Mouse (Mus musculus): ENCODE results near the gene Gdf9. TPM values are rescaled to one million over a fixed set of nuclear protein-coding genes. Genes with fewer than 3 reads are reported as not detected.
A peak's percentile ranks its signal among the peaks of the same experiment; 100 is the strongest.

Gdf9 gene
- polyA plus RNA-seq, 1 experiment: not detected

DNA sequence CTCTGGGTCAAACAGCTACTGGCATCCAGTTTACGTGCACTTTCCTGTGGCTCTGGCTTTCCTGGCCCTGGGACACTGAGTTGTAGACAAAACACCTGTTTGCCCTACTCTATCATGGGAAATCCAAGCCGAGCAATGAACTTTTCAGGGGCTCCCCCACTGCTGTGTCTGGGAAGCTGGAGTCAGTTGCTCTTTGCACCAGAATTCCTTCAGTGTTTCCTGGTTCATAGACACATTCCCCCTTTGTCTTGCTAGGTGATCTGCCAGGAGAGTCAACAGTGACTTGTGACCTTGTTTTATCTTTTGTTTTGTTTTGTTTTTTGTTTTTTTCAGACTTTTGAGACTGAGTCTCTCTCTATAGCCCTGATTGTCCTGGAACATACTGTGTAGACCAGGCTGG is 20.5 kb downstream of the Gdf9 start:
- TF ChIP-seq POLR2A (IDR thresholded peaks at IDR 0.05; ENCODE audit: insufficient read depth, low read depth, low read length): no peak
- 94% methylated on average over 2 of the region's 2 CpGs for WGBS
- no peak overlapping the region for H3K4me3 ChIP-seq (ENCODE audit: insufficient read depth, low read depth, low read length)
- H3K4me1 ChIP-seq (ENCODE audit: control insufficient read depth, insufficient read depth, low read length): no peaks in the 10 kb centered on the region; the same call in 1 of the 2 replicates
- no peak overlapping the region for H3K27ac ChIP-seq (ENCODE audit: insufficient read depth, low read depth, low read length)

DNA sequence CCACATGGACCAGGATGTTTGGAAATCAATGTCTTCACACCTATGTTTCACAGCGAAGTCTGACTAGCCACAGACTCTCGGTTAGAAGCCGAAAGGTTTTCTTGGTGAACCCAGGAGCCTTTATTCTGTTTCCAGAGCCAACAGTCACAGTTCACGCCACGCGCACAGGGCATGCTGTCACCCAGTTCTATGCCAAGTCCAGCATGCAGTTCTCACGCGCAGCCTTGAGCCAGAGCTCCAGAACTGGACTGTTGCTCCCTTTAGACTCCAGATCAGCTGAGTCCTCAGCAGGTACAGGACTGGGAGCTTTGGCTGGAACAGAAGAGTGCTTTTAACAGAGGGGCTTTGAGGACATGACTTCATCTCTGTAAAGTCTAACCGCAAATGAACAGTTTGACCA is 21.6 kb downstream of the Gdf9 start:
- no peak overlapping the region for H3K27ac ChIP-seq (ENCODE audit: insufficient read depth, low read depth, low read length)
- H3K4me3 ChIP-seq (ENCODE audit: insufficient read depth, low read depth, low read length): no peak overlapping the region
- WGBS: 96% methylated on average over 9 of the region's 9 CpGs
- TF ChIP-seq CTCF (IDR thresholded peaks at IDR 0.05; ENCODE audit: insufficient read depth, low read depth, low read length) (no peak), POLR2A (IDR thresholded peaks at IDR 0.05; ENCODE audit: insufficient read depth, low read depth, low read length) (no peak)
- peaks cover 6% of the 10 kb centered on the region for H3K4me1 ChIP-seq (ENCODE audit: control insufficient read depth, insufficient read depth, low read length)

DNA sequence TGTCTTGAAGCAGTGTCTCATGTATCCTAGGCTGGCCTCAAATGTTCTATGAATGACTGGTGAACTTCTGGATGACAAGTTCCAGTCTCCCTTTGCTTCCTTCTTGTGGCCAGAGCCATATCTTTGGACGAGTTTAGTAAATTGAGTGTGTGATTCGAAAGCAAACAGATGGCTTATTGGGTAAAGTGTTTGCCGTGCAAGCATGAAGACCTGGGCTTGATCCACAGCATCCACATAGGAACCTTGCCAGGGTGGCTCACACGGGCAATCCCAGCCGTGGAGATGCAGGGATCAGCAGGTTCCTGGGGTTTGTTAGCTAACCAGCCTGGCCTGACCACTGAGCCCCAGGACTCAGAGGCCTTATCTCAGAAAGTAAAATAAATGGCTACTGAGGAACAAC is 22.2 kb downstream of the Gdf9 start:
- peaks cover 6% of the 10 kb centered on the region for H3K4me1 ChIP-seq (ENCODE audit: control insufficient read depth, insufficient read depth, low read length)
- H3K27ac ChIP-seq (ENCODE audit: insufficient read depth, low read depth, low read length): no peak overlapping the region
- TF ChIP-seq CTCF (IDR thresholded peaks at IDR 0.05; ENCODE audit: insufficient read depth, low read depth, low read length) (no peak), POLR2A (IDR thresholded peaks at IDR 0.05; ENCODE audit: insufficient read depth, low read depth, low read length) (no peak)
- WGBS: 94% methylated on average over 5 of the region's 5 CpGs
- H3K4me3 ChIP-seq (ENCODE audit: insufficient read depth, low read depth, low read length): no peak overlapping the region

DNA sequence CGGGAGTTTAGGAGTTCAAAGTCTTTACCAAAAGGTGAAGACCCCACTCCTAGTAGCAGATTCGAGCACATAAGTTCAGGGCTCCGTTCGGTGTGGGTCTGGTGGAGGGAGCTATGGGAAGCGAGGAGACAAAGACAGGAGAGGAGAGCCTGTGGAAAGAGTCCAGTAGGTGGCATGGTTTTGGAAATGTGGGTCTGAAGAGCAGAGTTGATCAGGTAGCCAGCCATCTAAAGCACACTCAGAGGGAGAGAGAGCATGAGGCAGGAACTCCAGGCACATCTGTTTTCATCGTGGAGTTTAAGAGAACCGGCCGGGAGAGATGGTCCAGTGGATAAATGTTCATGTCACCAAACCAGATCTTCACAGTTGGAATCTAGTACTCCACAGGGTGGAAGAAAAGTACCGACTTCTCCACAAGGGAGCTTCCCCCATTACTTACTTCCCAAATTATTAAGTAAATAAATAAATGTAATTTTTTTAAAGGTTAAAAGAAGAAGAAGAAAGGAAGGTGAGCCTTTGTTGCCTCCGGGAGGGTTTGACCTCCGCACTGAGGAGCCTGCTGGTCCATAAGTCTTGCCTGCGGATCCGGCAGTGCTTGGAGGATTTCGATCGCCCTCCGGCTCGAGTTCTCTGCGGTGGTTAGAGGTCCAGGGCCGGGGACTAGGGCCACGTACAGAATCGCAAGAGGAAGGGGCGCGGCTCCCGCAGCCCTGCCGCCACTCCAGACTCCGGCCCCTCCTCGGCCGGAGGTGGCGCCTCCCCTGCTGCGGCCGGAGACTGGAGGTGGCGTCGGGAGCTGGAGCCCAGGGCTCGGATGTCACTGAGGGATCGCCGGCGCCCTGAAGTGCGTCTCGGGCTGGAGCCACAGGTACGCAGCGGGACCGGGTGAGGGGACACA is 25.9 kb downstream of the Gdf9 start, which contains the start of the genes Gm10447 and Shroom1:
Gene Gm10447, minus strand, starts transcription at position 637 of the 898 bp plus-strand sequence.
Gene Shroom1, plus strand, starts transcription at position 732 of the 898 bp plus-strand sequence.
- no peak for TF ChIP-seq POLR2A (IDR thresholded peaks at IDR 0.05; ENCODE audit: insufficient read depth, low read depth, low read length)
- Histone ChIP-seq H3K4me1 (ENCODE audit: control insufficient read depth, insufficient read depth, low read length) (peaks cover 6% of the 10 kb centered on the region), H3K27ac (ENCODE audit: insufficient read depth, low read depth, low read length) (no peak within 1 kb of the TSS), H3K4me3 (ENCODE audit: insufficient read depth, low read depth, low read length) (peak within 1 kb of the TSS; percentile 46)
- 6% methylated on average over 42 of the region's 42 CpGs for WGBS

DNA sequence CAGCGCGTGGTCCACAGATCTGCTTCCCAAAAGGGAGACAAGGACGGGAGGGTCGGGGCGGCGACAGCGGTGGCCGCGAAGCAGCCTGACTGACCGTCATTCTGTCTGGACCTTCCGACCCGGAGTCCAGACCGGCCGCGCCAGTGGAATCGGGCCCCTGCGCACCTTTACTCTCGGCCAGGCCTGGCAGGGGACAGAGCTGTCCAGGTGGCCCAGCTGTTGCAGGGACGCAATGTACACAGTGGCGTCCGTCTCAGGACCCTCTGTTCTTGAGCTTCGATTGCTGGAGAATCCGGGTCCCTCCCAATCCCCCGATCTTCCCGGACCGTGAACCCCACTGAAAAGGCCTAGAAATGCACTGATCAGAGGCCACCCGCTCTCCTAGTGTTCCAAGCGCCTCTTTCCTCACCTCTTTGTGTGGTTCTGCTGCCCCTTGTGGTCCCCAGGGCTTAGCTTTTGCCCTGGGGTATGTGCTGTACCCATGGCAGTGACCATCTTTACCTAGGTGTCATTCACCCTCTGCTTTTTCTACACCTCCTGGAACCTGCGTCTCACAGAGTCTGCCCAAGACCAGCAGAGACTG is 26.6 kb downstream of the Gdf9 start:
- TF ChIP-seq POLR2A (IDR thresholded peaks at IDR 0.05; ENCODE audit: insufficient read depth, low read depth, low read length): no peak
- TF ChIP-seq CTCF (IDR thresholded peaks at IDR 0.05; ENCODE audit: insufficient read depth, low read depth, low read length): no peak
- Histone ChIP-seq H3K4me1 (ENCODE audit: control insufficient read depth, insufficient read depth, low read length) (peaks cover 6% of the 10 kb centered on the region), H3K4me3 (ENCODE audit: insufficient read depth, low read depth, low read length) (peak overlapping the region; percentile 46), H3K27ac (ENCODE audit: insufficient read depth, low read depth, low read length) (no peak overlapping the region)
- WGBS: 22% methylated on average over 29 of the region's 29 CpGs

DNA sequence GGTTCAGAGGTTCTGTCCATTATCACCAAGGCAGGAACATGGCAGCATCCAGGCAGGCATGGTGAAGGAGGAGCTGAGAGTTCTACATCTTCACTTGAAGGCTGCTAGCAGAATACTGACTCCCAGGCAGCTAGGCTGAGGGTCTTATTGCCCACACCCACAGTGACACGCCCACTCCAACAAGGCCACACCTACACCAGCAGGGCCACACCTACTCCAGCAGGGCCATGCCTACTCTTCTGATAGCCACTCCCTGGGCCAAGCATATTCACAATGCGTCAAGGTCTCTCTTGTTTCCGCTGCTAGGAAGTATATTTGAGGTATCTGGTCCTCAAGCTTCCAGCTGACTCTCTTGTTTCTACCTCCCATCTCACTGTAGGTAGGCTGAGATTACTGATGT is 28.2 kb downstream of the Gdf9 start:
- H3K27ac ChIP-seq (ENCODE audit: insufficient read depth, low read depth, low read length): no peak overlapping the region
- H3K4me1 ChIP-seq (ENCODE audit: control insufficient read depth, insufficient read depth, low read length): peaks cover 16% of the 10 kb centered on the region
- WGBS: 80% methylated on average over 3 of the region's 3 CpGs
- no peak for TF ChIP-seq CTCF (IDR thresholded peaks at IDR 0.05; ENCODE audit: insufficient read depth, low read depth, low read length)
- no peak for TF ChIP-seq POLR2A (IDR thresholded peaks at IDR 0.05; ENCODE audit: insufficient read depth, low read depth, low read length)
- H3K4me3 ChIP-seq (ENCODE audit: insufficient read depth, low read depth, low read length): no peak overlapping the region

DNA sequence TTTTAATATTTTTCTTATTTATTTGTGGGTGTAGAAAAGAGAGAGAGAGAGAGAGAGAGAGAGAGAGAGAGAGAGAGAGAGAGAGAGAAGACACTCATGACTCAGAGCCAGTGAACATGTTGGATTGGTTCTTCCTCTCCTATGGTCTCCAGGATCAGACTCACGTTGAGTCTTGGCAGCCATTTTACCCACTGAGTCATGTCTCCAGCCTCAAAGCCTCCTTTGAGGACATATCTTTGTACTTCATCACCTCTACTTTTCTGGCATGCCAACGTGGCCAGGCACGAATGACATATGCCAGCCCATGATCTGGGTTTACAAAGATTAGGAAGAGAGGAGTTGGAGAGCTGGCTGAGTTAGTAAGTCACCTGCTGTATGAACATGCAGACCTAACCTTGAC is 29.4 kb downstream of the Gdf9 start:
- Histone ChIP-seq H3K27ac (ENCODE audit: insufficient read depth, low read depth, low read length) (no peak overlapping the region), H3K4me1 (ENCODE audit: control insufficient read depth, insufficient read depth, low read length) (peaks cover 17% of the 10 kb centered on the region), H3K4me3 (ENCODE audit: insufficient read depth, low read depth, low read length) (no peak overlapping the region)
- 88% methylated on average over 3 of the region's 3 CpGs for WGBS
- TF ChIP-seq POLR2A (IDR thresholded peaks at IDR 0.05; ENCODE audit: insufficient read depth, low read depth, low read length) (no peak), CTCF (IDR thresholded peaks at IDR 0.05; ENCODE audit: insufficient read depth, low read depth, low read length) (no peak)

DNA sequence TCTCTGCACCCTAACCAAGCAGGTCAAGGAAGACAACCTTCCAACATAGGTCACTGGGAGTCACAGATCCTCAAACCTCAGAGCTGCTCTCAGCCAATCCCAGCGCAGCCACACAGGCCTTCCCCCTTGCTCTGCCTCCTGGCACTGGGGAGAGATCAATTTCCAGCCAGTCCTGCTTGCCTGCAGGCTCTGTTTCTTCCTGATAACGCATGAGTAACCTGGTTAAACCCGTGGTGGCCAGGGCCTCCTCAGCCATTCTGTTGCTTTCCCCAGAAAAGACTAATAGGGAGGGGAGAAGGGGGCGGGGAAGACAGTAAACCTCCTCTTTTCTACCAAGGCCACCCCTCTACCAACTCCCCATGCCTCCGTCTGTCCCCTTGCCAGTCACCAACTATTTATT is 30.9 kb downstream of the Gdf9 start:
- WGBS: 54% methylated on average over 5 of the region's 5 CpGs
- peaks cover 28% of the 10 kb centered on the region for H3K4me1 ChIP-seq (ENCODE audit: control insufficient read depth, insufficient read depth, low read length)

More for the DNA sequence above, 30.9 kb downstream of the Gdf9 start:
- Histone ChIP-seq H3K4me3 (ENCODE audit: insufficient read depth, low read depth, low read length) (no peak overlapping the region), H3K27ac (ENCODE audit: insufficient read depth, low read depth, low read length) (no peak overlapping the region)
- TF ChIP-seq CTCF (IDR thresholded peaks at IDR 0.05; ENCODE audit: insufficient read depth, low read depth, low read length): no peak
